Mouse (Mus musculus): ENCODE data around the gene Il1f10. TPM values are rescaled to one million over a fixed set of nuclear protein-coding genes. Genes with fewer than 3 reads are reported as not detected.

Gene Il1f10
- polyA plus RNA-seq, 1 experiment from 2014 or later, result not detected

DNA sequence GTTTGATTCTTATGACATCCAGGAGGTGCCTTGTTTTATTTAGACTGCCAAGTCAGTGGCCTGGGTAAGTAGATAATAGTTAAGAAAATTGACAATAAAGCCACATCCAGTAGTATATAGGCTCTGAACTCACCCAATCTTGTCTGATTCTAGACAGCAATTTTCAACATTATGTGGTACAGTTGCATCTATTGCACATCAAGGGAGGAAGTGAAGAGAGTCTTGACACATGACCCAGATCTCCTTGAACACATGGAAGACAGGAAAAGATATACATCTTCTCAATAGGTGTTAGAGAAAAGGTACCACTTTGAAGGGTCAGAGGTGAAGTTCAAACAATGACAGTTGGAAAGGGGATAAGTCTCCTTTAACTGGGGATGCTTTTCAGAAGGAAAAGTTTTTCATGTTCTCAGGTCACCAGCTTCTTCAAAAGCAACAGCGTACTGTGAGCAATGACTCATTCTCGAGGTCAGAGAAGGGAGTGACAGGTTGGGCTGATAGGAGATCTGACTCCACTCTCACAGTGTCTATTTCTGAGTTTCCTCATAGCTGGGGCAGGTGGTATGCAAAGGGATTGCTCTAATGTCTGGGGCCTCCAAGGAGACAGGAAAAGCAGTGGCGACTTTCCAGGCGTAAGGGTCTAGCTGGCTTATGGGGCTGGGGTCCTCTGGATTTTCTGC lies 27.1 kb downstream of the Il1f10 start:
- DNase-seq (ENCODE audit: low spot score), result no peak
- Histone ChIP-seq H3K36me3 (ENCODE audit: control insufficient read depth, insufficient read depth, low read length) (no peaks in the 10 kb centered on the region), H3K4me2 (replicated peaks; ENCODE audit: low read depth, low read length) (no peak overlapping the region), H3K9me3 (ENCODE audit: control insufficient read depth, low read length) (no peaks in the 10 kb centered on the region), H3K27me3 (ENCODE audit: control insufficient read depth, insufficient read depth, low read length) (no peaks in the 10 kb centered on the region), H3K4me3 (ENCODE audit: low read depth, low read length) (no peak overlapping the region), H3K4me1 (replicated peaks; ENCODE audit: control insufficient read depth, insufficient read depth, low read length) (no peaks in the 10 kb centered on the region), H3K27ac (ENCODE audit: low read depth, low read length) (no peak overlapping the region), H3K9ac (ENCODE audit: low read depth, low read length) (no peak overlapping the region)
- 85% methylated on average over 4 of the region's 4 CpGs for WGBS
- ATAC-seq (ENCODE audit: low FRiP score), result no peak

DNA sequence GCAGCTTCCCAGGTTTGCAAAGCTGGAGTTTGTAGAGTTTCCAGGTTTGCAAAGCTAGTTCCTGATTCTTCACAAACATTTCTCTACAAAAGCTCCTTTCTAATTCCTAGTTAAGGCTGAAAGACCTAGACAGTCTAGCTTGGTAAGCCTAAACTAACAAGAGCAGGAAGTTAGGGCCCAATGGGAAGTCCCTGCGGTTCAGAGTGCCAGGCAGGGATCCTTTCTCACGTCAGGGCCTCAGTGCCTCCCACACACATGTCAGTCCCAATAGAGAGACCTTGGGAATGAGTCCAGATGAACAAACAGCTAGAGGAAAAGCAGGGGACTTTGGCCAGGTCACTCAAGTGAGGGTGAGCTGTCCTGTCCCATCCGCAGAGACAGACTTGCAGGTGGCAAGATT lies 44.3 kb downstream of the Il1f10 start:
- no peak overlapping the region for H3K4me3 ChIP-seq (ENCODE audit: low read depth, low read length)
- ATAC-seq (ENCODE audit: low FRiP score) (no peak), DNase-seq (ENCODE audit: low spot score) (no peak)
- no peak overlapping the region for H3K9ac ChIP-seq (ENCODE audit: low read depth, low read length)
- H3K36me3 ChIP-seq (ENCODE audit: control insufficient read depth, insufficient read depth, low read length), result no peaks in the 10 kb centered on the region
- H3K4me2 ChIP-seq (replicated peaks; ENCODE audit: low read depth, low read length), result no peak overlapping the region
- 71% methylated on average over 3 of the region's 3 CpGs for WGBS
- H3K27me3 ChIP-seq (ENCODE audit: control insufficient read depth, insufficient read depth, low read length), result no peaks in the 10 kb centered on the region
- H3K27ac ChIP-seq (ENCODE audit: low read depth, low read length), result no peak overlapping the region
- H3K4me1 ChIP-seq (replicated peaks; ENCODE audit: control insufficient read depth, insufficient read depth, low read length), result no peaks in the 10 kb centered on the region
- no peaks in the 10 kb centered on the region for H3K9me3 ChIP-seq (ENCODE audit: control insufficient read depth, low read length)

DNA sequence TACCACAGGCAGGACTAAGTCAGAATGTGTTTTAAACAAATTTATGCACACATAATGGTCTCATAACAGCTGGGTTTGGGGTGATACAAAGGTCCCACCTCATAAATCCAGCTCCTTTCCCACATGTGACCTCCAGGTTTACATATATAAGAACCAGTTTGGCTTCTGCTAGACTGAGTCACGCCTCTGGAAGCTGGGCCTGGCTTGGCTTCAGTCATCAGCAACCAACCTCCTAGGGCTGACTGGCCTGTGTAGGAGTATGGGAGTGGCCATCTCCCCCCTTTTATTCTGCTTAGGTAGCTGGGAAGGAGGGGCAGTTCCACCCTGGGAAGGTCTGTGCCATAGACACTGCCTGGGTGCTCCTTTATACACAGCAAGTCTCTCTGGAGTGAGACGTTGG lies 45.5 kb downstream of the Il1f10 start, which contains the start of gene Il1rn:
Il1rn (plus strand) TSS at position 309 of the 400 bp plus-strand sequence.
- no peak for DNase-seq (ENCODE audit: low spot score)
- H3K9ac ChIP-seq (ENCODE audit: low read depth, low read length), result no peak within 1 kb of the TSS
- no peaks in the 10 kb centered on the region for H3K36me3 ChIP-seq (ENCODE audit: control insufficient read depth, insufficient read depth, low read length)
- H3K4me3 ChIP-seq (ENCODE audit: low read depth, low read length), result no peak within 1 kb of the TSS
- H3K27ac ChIP-seq (ENCODE audit: low read depth, low read length), result no peak within 1 kb of the TSS
- 82% methylated on average over 2 of the region's 2 CpGs for WGBS
- no peak within 1 kb of the TSS for H3K4me2 ChIP-seq (replicated peaks; ENCODE audit: low read depth, low read length)
- no peaks in the 10 kb centered on the region for H3K27me3 ChIP-seq (ENCODE audit: control insufficient read depth, insufficient read depth, low read length)
- no peaks in the 10 kb centered on the region for H3K4me1 ChIP-seq (replicated peaks; ENCODE audit: control insufficient read depth, insufficient read depth, low read length)
- H3K9me3 ChIP-seq (ENCODE audit: control insufficient read depth, low read length), result no peaks in the 10 kb centered on the region
- ATAC-seq (ENCODE audit: low FRiP score), result no peak

DNA sequence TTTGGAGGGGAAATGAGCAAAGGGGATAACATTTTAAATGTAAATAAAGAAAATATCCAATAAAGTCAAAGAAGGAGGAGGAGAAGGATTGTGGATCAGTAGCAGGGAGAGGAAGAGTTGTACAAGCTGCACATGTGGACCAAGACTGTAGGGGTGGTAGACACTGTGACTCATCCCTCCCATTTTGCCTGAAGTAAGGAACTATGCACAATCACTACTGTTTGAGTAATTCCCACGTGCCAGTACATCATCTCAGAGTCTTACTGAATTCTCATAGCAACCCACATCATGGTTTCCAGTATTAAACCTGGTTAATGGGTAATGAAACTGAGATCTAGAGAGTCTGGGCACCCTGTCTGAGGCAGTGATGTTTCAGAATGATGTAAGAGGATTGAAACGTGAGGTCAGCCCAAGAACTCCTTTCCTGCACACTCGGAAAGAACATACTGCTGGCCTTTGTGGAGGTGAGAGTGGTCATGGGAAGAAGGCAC lies 50.4 kb downstream of the Il1f10 start:
- no peaks in the 10 kb centered on the region for H3K9me3 ChIP-seq (ENCODE audit: control insufficient read depth, low read length)
- H3K27ac ChIP-seq (ENCODE audit: low read depth, low read length), result no peak overlapping the region
- H3K9ac ChIP-seq (ENCODE audit: low read depth, low read length), result no peak overlapping the region
- ATAC-seq (ENCODE audit: low FRiP score), result no peak
- no peak overlapping the region for H3K4me2 ChIP-seq (replicated peaks; ENCODE audit: low read depth, low read length)
- H3K4me3 ChIP-seq (ENCODE audit: low read depth, low read length), result no peak overlapping the region
- no peaks in the 10 kb centered on the region for H3K27me3 ChIP-seq (ENCODE audit: control insufficient read depth, insufficient read depth, low read length)
- no peaks in the 10 kb centered on the region for H3K4me1 ChIP-seq (replicated peaks; ENCODE audit: control insufficient read depth, insufficient read depth, low read length)
- H3K36me3 ChIP-seq (ENCODE audit: control insufficient read depth, insufficient read depth, low read length), result no peaks in the 10 kb centered on the region
- DNase-seq (ENCODE audit: low spot score), result no peak
- 73% methylated on average over 3 of the region's 3 CpGs for WGBS

Other genes with a start within 250 kb of the Il1f10 start
- gene Hnmt, start 241.8 kb upstream of the Il1f10 start, polyA plus RNA-seq (2014; fragmentation: Nextera tagmentation; extraction: Ambion mirVana), result 1.0 and 1.6 TPM in 2 replicates
- not detected in 2 replicates for gene Tbpl2, start 194.6 kb upstream of the Il1f10 start, polyA plus RNA-seq (2014; fragmentation: Nextera tagmentation; extraction: Ambion mirVana)
- gene Il1f8, start 138.0 kb upstream of the Il1f10 start, polyA plus RNA-seq (2014; fragmentation: Nextera tagmentation; extraction: Ambion mirVana), result not detected in 2 replicates
- not detected in 2 replicates for gene Il1f9, start 104.7 kb upstream of the Il1f10 start, polyA plus RNA-seq (2014; fragmentation: Nextera tagmentation; extraction: Ambion mirVana)
- gene Il1f6, start 75.8 kb upstream of the Il1f10 start, polyA plus RNA-seq (2014; fragmentation: Nextera tagmentation; extraction: Ambion mirVana), result not detected in 2 replicates
- gene Il1f5, start 14.2 kb upstream of the Il1f10 start, polyA plus RNA-seq (2014; fragmentation: Nextera tagmentation; extraction: Ambion mirVana), result not detected in 2 replicates
- gene Il1rn, start 45.7 kb downstream of the Il1f10 start, polyA plus RNA-seq (2014; fragmentation: Nextera tagmentation; extraction: Ambion mirVana), result not detected in 2 replicates
- gene Psd4, start 76.4 kb downstream of the Il1f10 start, polyA plus RNA-seq (2014; fragmentation: Nextera tagmentation; extraction: Ambion mirVana), result 0.45 and 0.46 TPM in 2 replicates
- gene Pax8, start 184.4 kb downstream of the Il1f10 start, polyA plus RNA-seq (2014; fragmentation: Nextera tagmentation; extraction: Ambion mirVana), result 23.2 and 25.5 TPM in 2 replicates

Data from hindbrain, embryonic 11.5 days (tissue).